Mouse (Mus musculus) spleen, adult 2 months (tissue): Measurements from ENCODE around the gene Galnt6. TPM values are rescaled to one million over a fixed set of nuclear protein-coding genes. Genes with fewer than 3 reads are reported as not detected.
A peak's percentile ranks its signal among the peaks of the same experiment; 100 is the strongest.

Source experiments
- DNase-seq, 2 experiments: peaks; one replicate each; pipeline versions ENCODE4 v3.0.0 to v3.0.0-alpha.2; 2012 to 2021; ENCODE audit warnings: low spot score in 2 of 2, low read depth in 1 of 2
- H3K27ac ChIP-seq: fragments of 200-500 bp; 2 replicates; pipeline ENCODE4 v1.5.1; 2012; ENCODE audit warnings: low read length, inconsistent platforms; ENCODE audit not compliant: insufficient read depth
- H3K27me3 ChIP-seq: fragments of 200-500 bp; 2 replicates; pipeline ENCODE4 v1.6.1; 2012; ENCODE audit warnings: mild to moderate bottlenecking, moderate library complexity, low read length, inconsistent platforms; ENCODE audit not compliant: control insufficient read depth, insufficient read depth
- H3K36me3 ChIP-seq: fragments of 200-500 bp; 2 replicates; pipeline ENCODE4 v1.6.1; 2012; ENCODE audit warnings: mild to moderate bottlenecking, low read length, inconsistent platforms; ENCODE audit not compliant: control insufficient read depth, insufficient read depth
- H3K4me1 ChIP-seq: fragments of 200-500 bp; 2 replicates; pipeline ENCODE4 v1.6.1; 2011; ENCODE audit warnings: inconsistent platforms; ENCODE audit not compliant: control insufficient read depth, insufficient read depth, insufficient read length
- H3K4me3 ChIP-seq: fragments of 200-500 bp; 2 replicates; pipeline ENCODE4 v1.5.1; 2011; ENCODE audit warnings: mild to moderate bottlenecking, inconsistent platforms; ENCODE audit not compliant: insufficient read depth, insufficient read length; ENCODE audit errors: extremely low read depth
- CTCF ChIP-seq: fragments of 200-500 bp; IDR thresholded peaks from 2 replicates; pipeline ENCODE4 v1.5.1; 2011; ENCODE audit warnings: mild to moderate bottlenecking, inconsistent platforms; ENCODE audit not compliant: insufficient read depth, insufficient read length, insufficient replicate concordance; ENCODE audit errors: extremely low read depth
- POLR2A ChIP-seq: fragments of 200-500 bp; IDR thresholded peaks from 2 replicates; pipeline ENCODE4 v1.6.1; 2011; ENCODE audit warnings: low read depth, low read length, inconsistent platforms
- WGBS: fragments of 180-500 bp; shearing (Covaris S2); methylation state at CpG from one replicate; pipeline ENCODE4 v1.1.7; 2018; 5-methylcytosine and 5-hydroxymethylcytosine counted together
- polyA plus RNA-seq: library from polyadenylated mRNA; depleted of rRNA; stranded (reverse); fragments of >200 nt; gene quantifications from 2 replicates; pipeline ENCODE4 v1.2.3, GENCODE M21; 2012

Galnt6 gene
- polyA plus RNA-seq, 1 experiment = 13.9 TPM

GRCm38 (mm10) chr15:100721445-100721844 is 7.7 kb downstream of the Galnt6 start:
- Histone ChIP-seq H3K27me3 (no peaks in the 10 kb centered on the region), H3K27ac (no peak overlapping the region), H3K4me1 (peaks cover 12% of the 10 kb centered on the region; the same call in 1 of the 2 replicates), H3K4me3 (no peak overlapping the region), H3K36me3 (no peaks in the 10 kb centered on the region; the same call in 1 of the 2 replicates)
- 81% methylated on average over 5 of the region's 5 CpGs for WGBS
- no peak for TF ChIP-seq CTCF
- TF ChIP-seq POLR2A = no peak
- no peak for DNase-seq

GRCm38 (mm10) chr15:100720066-100720465 is 9.1 kb downstream of the Galnt6 start:
- H3K27ac ChIP-seq = peak overlapping the region; percentile 59
- 28% methylated on average over 10 of the region's 10 CpGs for WGBS
- no peak for TF ChIP-seq CTCF
- TF ChIP-seq POLR2A = no peak

GRCm38 (mm10) chr15:100719217-100719616 is 10.0 kb downstream of the Galnt6 start:
- WGBS = 84% methylated on average over 5 of the region's 5 CpGs
- H3K4me3 ChIP-seq = no peak overlapping the region; the same call in 1 of the 2 replicates

More at GRCm38 (mm10) chr15:100720066-100720465, 9.1 kb downstream of the Galnt6 start:
- no peak for DNase-seq
- H3K4me1 ChIP-seq = peaks cover 12% of the 10 kb centered on the region; the same call in 1 of the 2 replicates
- no peaks in the 10 kb centered on the region for H3K27me3 ChIP-seq
- H3K36me3 ChIP-seq = peaks cover 10% of the 10 kb centered on the region
- peak overlapping the region; percentile 10 for H3K4me3 ChIP-seq

GRCm38 (mm10) chr15:100718572-100718971 is 10.6 kb downstream of the Galnt6 start:
- no peak for DNase-seq
- no peak overlapping the region for H3K4me3 ChIP-seq
- H3K27me3 ChIP-seq = no peaks in the 10 kb centered on the region
- H3K4me1 ChIP-seq = peaks cover 10% of the 10 kb centered on the region; the same call in 1 of the 2 replicates
- no peak for TF ChIP-seq POLR2A
- TF ChIP-seq CTCF = peak; percentile 43; the same call in 1 of the 2 replicates
- 89% methylated on average over 11 of the region's 11 CpGs for WGBS
- H3K27ac ChIP-seq = no peak overlapping the region
- peaks cover 14% of the 10 kb centered on the region for H3K36me3 ChIP-seq

More at GRCm38 (mm10) chr15:100719217-100719616, 10.0 kb downstream of the Galnt6 start:
- peaks cover 12% of the 10 kb centered on the region; the same call in 1 of the 2 replicates for H3K4me1 ChIP-seq
- H3K27me3 ChIP-seq = no peaks in the 10 kb centered on the region
- TF ChIP-seq CTCF = no peak
- TF ChIP-seq POLR2A = no peak
- peak overlapping the region; percentile 59; the same call in 1 of the 2 replicates for H3K27ac ChIP-seq
- H3K36me3 ChIP-seq = peaks cover 13% of the 10 kb centered on the region
- DNase-seq = no peak

- Histone ChIP-seq H3K4me3 (no peak overlapping the region), H3K36me3 (peaks cover 19% of the 10 kb centered on the region), H3K27me3 (no peaks in the 10 kb centered on the region), H3K27ac (no peak overlapping the region), H3K4me1 (peaks cover 4% of the 10 kb centered on the region; the same call in 1 of the 2 replicates)
- TF ChIP-seq CTCF = no peak
- TF ChIP-seq POLR2A = no peak
- WGBS = 74% methylated on average over 6 of the region's 6 CpGs
- no peak for DNase-seq
Measured at GRCm38 (mm10) chr15:100717933-100718332, 11.2 kb downstream of the Galnt6 start.

GRCm38 (mm10) chr15:100715399-100715993 is 13.7 kb downstream of the Galnt6 start:
- Histone ChIP-seq H3K4me3 (no peak overlapping the region), H3K36me3 (peaks cover 24% of the 10 kb centered on the region), H3K27me3 (no peaks in the 10 kb centered on the region), H3K4me1 (no peaks in the 10 kb centered on the region), H3K27ac (no peak overlapping the region)
- DNase-seq = no peak
- no peak for TF ChIP-seq CTCF
- TF ChIP-seq POLR2A = no peak
- WGBS = 80% methylated on average over 9 of the region's 9 CpGs

- WGBS = 92% methylated on average over 8 of the region's 8 CpGs
- peaks cover under 1% of the 10 kb centered on the region; the same call in 1 of the 2 replicates for H3K4me1 ChIP-seq
- TF ChIP-seq POLR2A (no peak), CTCF (no peak)
- no peak for DNase-seq
- no peaks in the 10 kb centered on the region for H3K27me3 ChIP-seq
- H3K27ac ChIP-seq = no peak overlapping the region
- no peak overlapping the region for H3K4me3 ChIP-seq
- H3K36me3 ChIP-seq = peaks cover 24% of the 10 kb centered on the region
Measured at GRCm38 (mm10) chr15:100714470-100714869, 14.7 kb downstream of the Galnt6 start.
